Mouse (Mus musculus): ENCODE measurements around the gene Prodh2. TPM values are rescaled to one million over a fixed set of nuclear protein-coding genes. Genes with fewer than 3 reads are reported as not detected.

The Prodh2 gene
- polyA plus RNA-seq, 1 experiment from 2014 or later, result 0.41 TPM

DNA sequence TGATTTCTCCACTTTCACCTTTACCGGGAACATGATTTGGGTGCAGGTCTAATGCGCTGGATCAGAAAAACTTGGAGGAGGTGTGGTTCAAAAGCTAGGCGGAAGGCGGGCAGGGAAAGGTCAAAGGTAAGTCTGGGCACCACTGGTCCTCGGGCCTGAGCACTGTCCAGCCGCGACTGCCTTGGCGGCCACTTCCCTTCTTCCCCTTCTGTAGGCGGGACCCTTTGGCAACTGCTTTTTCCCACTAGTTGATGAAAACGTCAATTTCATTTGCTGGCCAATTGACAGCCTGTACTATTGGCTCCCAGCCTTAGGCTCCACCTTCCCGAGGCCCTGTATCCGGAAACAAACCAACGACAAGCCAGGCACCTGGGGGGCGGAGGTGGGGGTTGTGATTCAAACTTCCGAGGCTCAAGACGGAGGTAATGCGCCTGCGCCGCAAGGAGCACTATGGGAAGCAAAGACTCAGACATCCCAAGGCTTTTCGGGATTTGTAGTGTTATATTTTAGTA lies 66.1 kb downstream of the Prodh2 start, which contains the start of gene Lin37:
TSS of gene Lin37 (minus strand) at position 396 of the 512 bp plus-strand sequence.
- under 1% methylated on average over 20 of the region's 20 CpGs for WGBS
- peak; percentile 88 for ATAC-seq (ENCODE audit: low read depth)
- no peaks in the 10 kb centered on the region for H3K9me3 ChIP-seq (ENCODE audit: control insufficient read depth, low read length)

GRCm38 (mm10) chr7:30560296-30560695 lies 66.9 kb downstream of the Prodh2 start:
- H3K9me3 ChIP-seq (ENCODE audit: control insufficient read depth, low read length), result no peaks in the 10 kb centered on the region
- no peak for ATAC-seq (ENCODE audit: low read depth)
- peaks cover 16% of the 10 kb centered on the region for H3K4me1 ChIP-seq (replicated peaks; ENCODE audit: control insufficient read depth, insufficient read depth, low read length)
- no peak overlapping the region for H3K9ac ChIP-seq (ENCODE audit: low read length)
- peaks cover 17% of the 10 kb centered on the region for H3K36me3 ChIP-seq (ENCODE audit: control insufficient read depth, insufficient read depth, low read length)
- H3K27ac ChIP-seq (ENCODE audit: low read length), result no peak overlapping the region
- H3K4me2 ChIP-seq (ENCODE audit: low read depth, low read length), result no peak overlapping the region; the same call in 1 of the 2 replicates
- H3K27me3 ChIP-seq (ENCODE audit: control insufficient read depth, insufficient read depth, low read depth, low read length), result no peaks in the 10 kb centered on the region
- H3K4me3 ChIP-seq (ENCODE audit: low read length), result no peak overlapping the region
- WGBS, result 60% methylated on average over 2 of the region's 2 CpGs

More for the DNA sequence above, 66.1 kb downstream of the Prodh2 start, which contains the start of gene Lin37:
- peak within 1 kb of the TSS; percentile 94 for H3K4me2 ChIP-seq (ENCODE audit: low read depth, low read length)
- peak within 1 kb of the TSS; percentile 44; the same call in 1 of the 2 replicates for H3K27ac ChIP-seq (ENCODE audit: low read length)
- peaks cover 17% of the 10 kb centered on the region for H3K36me3 ChIP-seq (ENCODE audit: control insufficient read depth, insufficient read depth, low read length)
- H3K4me1 ChIP-seq (replicated peaks; ENCODE audit: control insufficient read depth, insufficient read depth, low read length), result peaks cover 16% of the 10 kb centered on the region
- no peaks in the 10 kb centered on the region for H3K27me3 ChIP-seq (ENCODE audit: control insufficient read depth, insufficient read depth, low read depth, low read length)
- peak within 1 kb of the TSS; percentile 83 for H3K9ac ChIP-seq (ENCODE audit: low read length)
- H3K4me3 ChIP-seq (ENCODE audit: low read length), result peak within 1 kb of the TSS; percentile 71

DNA sequence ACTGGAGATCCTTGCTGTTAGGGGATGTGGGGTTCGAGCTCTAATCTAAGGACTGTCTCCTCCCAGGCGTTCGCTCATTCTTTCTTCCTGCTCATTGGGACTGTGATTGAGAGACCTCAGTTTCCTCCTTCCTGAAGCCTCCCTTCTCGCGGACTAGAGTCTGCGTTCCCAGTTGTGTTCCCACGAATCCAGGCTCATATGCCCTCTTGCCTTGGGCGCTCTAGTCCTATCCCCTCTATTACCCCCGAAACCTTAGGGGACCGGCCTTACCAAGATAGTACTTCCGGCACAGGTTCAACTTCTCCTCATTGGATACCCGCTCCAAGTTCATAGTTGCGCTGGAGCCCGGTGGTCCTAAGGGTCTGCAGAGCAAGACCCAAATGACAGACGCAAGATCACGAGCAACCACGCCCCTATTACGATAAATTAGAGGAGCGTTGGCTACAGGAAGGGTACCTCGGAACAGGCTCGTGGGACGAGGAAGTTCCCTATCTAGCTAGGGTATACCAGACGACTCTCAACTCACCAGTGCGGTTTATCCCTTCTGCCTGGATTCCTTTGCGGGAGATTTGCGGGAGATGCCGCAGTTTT lies 69.2 kb downstream of the Prodh2 start:
- H3K4me1 ChIP-seq (replicated peaks; ENCODE audit: control insufficient read depth, insufficient read depth, low read length), result peaks cover 16% of the 10 kb centered on the region
- WGBS, result 1% methylated on average over 27 of the region's 27 CpGs
- ATAC-seq (ENCODE audit: low read depth), result no peak
- peaks cover 9% of the 10 kb centered on the region; the same call in 1 of the 2 replicates for H3K36me3 ChIP-seq (ENCODE audit: control insufficient read depth, insufficient read depth, low read length)
- H3K27me3 ChIP-seq (ENCODE audit: control insufficient read depth, insufficient read depth, low read depth, low read length), result no peaks in the 10 kb centered on the region
- peak overlapping the region; percentile 76 for H3K4me3 ChIP-seq (ENCODE audit: low read length)
- H3K9ac ChIP-seq (ENCODE audit: low read length), result peak overlapping the region; percentile 78
- H3K9me3 ChIP-seq (ENCODE audit: control insufficient read depth, low read length), result no peaks in the 10 kb centered on the region
- H3K27ac ChIP-seq (ENCODE audit: low read length), result peak overlapping the region; percentile 81
- peak overlapping the region; percentile 85 for H3K4me2 ChIP-seq (ENCODE audit: low read depth, low read length)

Small RNAs within 50 kb of the gene (microRNA-seq; reads per million reads assigned to microRNA genes)
- 1.8 reads per million for gene Gm38670

Other genes starting within 250 kb of the Prodh2 start
- 0.48 and 0.83 TPM in 2 replicates for gene Thap8, start 213.5 kb upstream of the Prodh2 start, polyA plus RNA-seq (2015; fragmentation: Nextera tagmentation; extraction: Ambion mirVana)
- 11.8 and 12.2 TPM in 2 replicates for gene Wdr62, start 213.2 kb upstream of the Prodh2 start, polyA plus RNA-seq (2015; fragmentation: Nextera tagmentation; extraction: Ambion mirVana)
- 15.9 and 20.7 TPM in 2 replicates for gene Clip3, start 201.9 kb upstream of the Prodh2 start, polyA plus RNA-seq (2015; fragmentation: Nextera tagmentation; extraction: Ambion mirVana)
- gene Alkbh6, start 184.9 kb upstream of the Prodh2 start, polyA plus RNA-seq (2015; fragmentation: Nextera tagmentation; extraction: Ambion mirVana), result 82.1 and 84.4 TPM in 2 replicates
- 32.5 and 33.6 TPM in 2 replicates for gene Syne4, start 178.8 kb upstream of the Prodh2 start, polyA plus RNA-seq (2015; fragmentation: Nextera tagmentation; extraction: Ambion mirVana)
- 0.38 TPM in 1 of 2 replicates, not detected in the other for gene E130208F15Rik, start 171.9 kb upstream of the Prodh2 start, polyA plus RNA-seq (2015; fragmentation: Nextera tagmentation; extraction: Ambion mirVana)
- gene Sdhaf1, start 169.7 kb upstream of the Prodh2 start, polyA plus RNA-seq (2015; fragmentation: Nextera tagmentation; extraction: Ambion mirVana), result 14.5 and 15.8 TPM in 2 replicates
- 3.5 and 3.9 TPM in 2 replicates for gene Lrfn3, start 130.8 kb upstream of the Prodh2 start, polyA plus RNA-seq (2015; fragmentation: Nextera tagmentation; extraction: Ambion mirVana)
- 53.5 and 63.9 TPM in 2 replicates for gene Tyrobp, start 79.9 kb upstream of the Prodh2 start, polyA plus RNA-seq (2015; fragmentation: Nextera tagmentation; extraction: Ambion mirVana)
- gene Hcst, start 73.8 kb upstream of the Prodh2 start, polyA plus RNA-seq (2015; fragmentation: Nextera tagmentation; extraction: Ambion mirVana), result 2.0 and 2.6 TPM in 2 replicates
- 1.9 and 2.0 TPM in 2 replicates for gene Nfkbid, start 71.9 kb upstream of the Prodh2 start, polyA plus RNA-seq (2015; fragmentation: Nextera tagmentation; extraction: Ambion mirVana)
- gene Aplp1, start 48.1 kb upstream of the Prodh2 start, polyA plus RNA-seq (2015; fragmentation: Nextera tagmentation; extraction: Ambion mirVana), result 20.4 and 22.3 TPM in 2 replicates
- gene Kirrel2, start 35.9 kb upstream of the Prodh2 start, polyA plus RNA-seq (2015; fragmentation: Nextera tagmentation; extraction: Ambion mirVana), result not detected in 2 replicates
- gene Nphs1, start 35.3 kb upstream of the Prodh2 start, polyA plus RNA-seq (2015; fragmentation: Nextera tagmentation; extraction: Ambion mirVana), result not detected in 2 replicates
- 7.6 and 7.8 TPM in 2 replicates for gene Arhgap33, start 41.4 kb downstream of the Prodh2 start, polyA plus RNA-seq (2015; fragmentation: Nextera tagmentation; extraction: Ambion mirVana)
- gene Hspb6, start 58.6 kb downstream of the Prodh2 start, polyA plus RNA-seq (2015; fragmentation: Nextera tagmentation; extraction: Ambion mirVana), result 32.0 and 34.0 TPM in 2 replicates
- 12.9 and 14.9 TPM in 2 replicates for gene Proser3, start 58.7 kb downstream of the Prodh2 start, polyA plus RNA-seq (2015; fragmentation: Nextera tagmentation; extraction: Ambion mirVana)
- gene Lin37, start 66.2 kb downstream of the Prodh2 start, polyA plus RNA-seq (2015; fragmentation: Nextera tagmentation; extraction: Ambion mirVana), result 38.1 and 46.1 TPM in 2 replicates
- gene U2af1l4, start 69.7 kb downstream of the Prodh2 start, polyA plus RNA-seq (2015; fragmentation: Nextera tagmentation; extraction: Ambion mirVana), result 95.5 and 96.3 TPM in 2 replicates
- gene Gm49396, start 69.7 kb downstream of the Prodh2 start, polyA plus RNA-seq (2015; fragmentation: Nextera tagmentation; extraction: Ambion mirVana), result 14.3 and 18.2 TPM in 2 replicates
- 144 and 146 TPM in 2 replicates for gene Psenen, start 70.0 kb downstream of the Prodh2 start, polyA plus RNA-seq (2015; fragmentation: Nextera tagmentation; extraction: Ambion mirVana)
- gene Igflr1, start 71.8 kb downstream of the Prodh2 start, polyA plus RNA-seq (2015; fragmentation: Nextera tagmentation; extraction: Ambion mirVana), result 4.2 and 6.4 TPM in 2 replicates
- gene Kmt2b, start 95.1 kb downstream of the Prodh2 start, polyA plus RNA-seq (2015; fragmentation: Nextera tagmentation; extraction: Ambion mirVana), result 8.7 and 10.0 TPM in 2 replicates
- 4.5 and 4.6 TPM in 2 replicates for gene Zbtb32, start 105.3 kb downstream of the Prodh2 start, polyA plus RNA-seq (2015; fragmentation: Nextera tagmentation; extraction: Ambion mirVana)
- gene Upk1a, start 119.2 kb downstream of the Prodh2 start, polyA plus RNA-seq (2015; fragmentation: Nextera tagmentation; extraction: Ambion mirVana), result 1.8 and 1.9 TPM in 2 replicates
- 902 and 945 TPM in 2 replicates for gene Cox6b1, start 132.5 kb downstream of the Prodh2 start, polyA plus RNA-seq (2015; fragmentation: Nextera tagmentation; extraction: Ambion mirVana)
- not detected in 2 replicates for gene Etv2, start 142.2 kb downstream of the Prodh2 start, polyA plus RNA-seq (2015; fragmentation: Nextera tagmentation; extraction: Ambion mirVana)
- 106 and 110 TPM in 2 replicates for gene Rbm42, start 156.7 kb downstream of the Prodh2 start, polyA plus RNA-seq (2015; fragmentation: Nextera tagmentation; extraction: Ambion mirVana)
- gene Haus5, start 171.4 kb downstream of the Prodh2 start, polyA plus RNA-seq (2015; fragmentation: Nextera tagmentation; extraction: Ambion mirVana), result 49.6 and 58.2 TPM in 2 replicates
- gene Pmis2, start 178.0 kb downstream of the Prodh2 start, polyA plus RNA-seq (2015; fragmentation: Nextera tagmentation; extraction: Ambion mirVana), result not detected in 2 replicates
- 0.75 and 1.4 TPM in 2 replicates for gene 2200002J24Rik, start 205.3 kb downstream of the Prodh2 start, polyA plus RNA-seq (2015; fragmentation: Nextera tagmentation; extraction: Ambion mirVana)
- 0.10 and 0.26 TPM in 2 replicates for gene Atp4a, start 218.6 kb downstream of the Prodh2 start, polyA plus RNA-seq (2015; fragmentation: Nextera tagmentation; extraction: Ambion mirVana)
- 148 and 160 TPM in 2 replicates for gene Tmem147, start 235.9 kb downstream of the Prodh2 start, polyA plus RNA-seq (2015; fragmentation: Nextera tagmentation; extraction: Ambion mirVana)